Mouse (Mus musculus) layer of hippocampus, adult 9-10 months (tissue): Measurements from ENCODE around the gene Phip.

Source experiments
- DNase-seq: peaks from one replicate; pipeline ENCODE4 v3.0.0; 2022; ENCODE audit warnings: low spot score

Phip gene

DNA sequence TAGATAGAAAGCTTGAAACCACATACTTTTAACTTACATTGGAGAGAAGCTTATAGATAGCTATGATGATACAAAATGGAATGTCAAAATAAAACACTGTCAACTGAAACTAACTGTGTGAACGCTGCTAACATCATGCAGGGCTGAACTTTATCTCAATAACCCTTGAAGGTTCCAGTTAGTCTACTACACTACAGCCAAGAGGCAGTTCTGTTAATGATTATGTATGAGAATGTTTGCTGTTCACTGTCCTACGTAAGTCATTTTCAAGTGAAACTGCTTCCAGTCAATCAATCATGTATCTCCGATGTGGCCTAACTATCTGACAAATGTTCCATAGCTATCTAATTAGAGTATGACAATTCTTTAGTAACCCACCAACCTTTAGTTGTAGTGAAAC, 107.6 kb downstream of the Phip start:
- DNase-seq = no peak

- no peak for DNase-seq
These were observed 109.2 kb downstream of the Phip start for GRCm38 (mm10) chr9:82866121-82866520.

GRCm38 (mm10) chr9:82861775-82862430, 113.4 kb downstream of the Phip start:
- DNase-seq = no peak

DNA sequence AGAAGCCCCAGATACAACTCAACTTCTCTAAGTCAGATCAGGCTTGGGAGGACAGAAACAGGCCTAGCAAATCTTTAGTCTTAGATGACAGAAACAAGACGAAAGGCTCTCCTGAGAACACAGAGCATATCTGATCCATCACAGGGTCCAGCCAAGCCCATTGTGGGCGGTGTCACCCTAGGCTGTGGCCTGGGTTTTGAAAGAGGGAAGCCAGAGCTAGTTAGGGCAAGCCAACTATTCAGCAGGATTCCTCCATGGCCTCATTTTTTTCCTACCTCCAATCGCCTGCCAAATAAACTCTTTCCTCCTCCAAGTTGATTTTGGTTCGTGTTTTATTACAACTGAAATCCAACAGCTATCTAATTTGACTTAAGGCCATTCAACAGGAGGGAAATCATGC, 114.0 kb downstream of the Phip start:
- no peak for DNase-seq

DNA sequence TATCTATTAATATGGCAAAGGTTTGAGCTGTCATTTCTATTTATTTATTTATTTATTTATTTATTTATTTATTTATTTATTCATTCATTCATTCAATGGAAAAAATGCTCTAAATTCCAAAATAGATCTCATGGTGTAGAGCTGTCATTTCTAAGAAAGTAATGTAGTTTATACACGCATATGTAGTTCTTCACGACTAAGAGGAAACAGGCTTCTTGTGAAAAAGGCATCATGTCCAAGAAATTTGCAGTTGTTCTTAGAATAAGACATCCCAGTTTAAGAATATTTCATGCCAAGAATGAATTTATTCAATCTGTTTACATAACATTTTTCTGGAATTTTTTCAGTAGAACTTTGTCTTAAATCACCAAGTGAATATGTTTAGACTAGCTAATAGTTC, 114.5 kb downstream of the Phip start:
- no peak for DNase-seq

DNA sequence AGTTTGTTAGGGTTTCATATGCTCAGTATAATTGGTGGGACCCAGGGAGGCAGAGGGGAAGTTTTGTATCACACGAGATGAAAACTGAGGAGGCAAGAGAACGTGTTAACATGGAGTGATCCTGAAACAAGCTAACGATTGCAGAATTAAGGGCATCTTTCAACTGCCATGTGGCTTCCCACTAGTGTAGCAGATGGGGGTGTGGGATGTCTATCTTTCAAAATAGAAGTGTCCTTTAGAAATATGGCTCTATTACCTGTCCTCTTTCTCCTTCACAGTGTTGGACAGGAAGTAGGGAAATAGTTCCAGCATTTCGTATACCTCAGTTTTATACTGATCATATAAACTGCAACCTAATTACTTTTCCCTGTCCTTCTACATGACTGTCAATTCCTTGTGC, 119.1 kb downstream of the Phip start:
- DNase-seq = no peak

DNA sequence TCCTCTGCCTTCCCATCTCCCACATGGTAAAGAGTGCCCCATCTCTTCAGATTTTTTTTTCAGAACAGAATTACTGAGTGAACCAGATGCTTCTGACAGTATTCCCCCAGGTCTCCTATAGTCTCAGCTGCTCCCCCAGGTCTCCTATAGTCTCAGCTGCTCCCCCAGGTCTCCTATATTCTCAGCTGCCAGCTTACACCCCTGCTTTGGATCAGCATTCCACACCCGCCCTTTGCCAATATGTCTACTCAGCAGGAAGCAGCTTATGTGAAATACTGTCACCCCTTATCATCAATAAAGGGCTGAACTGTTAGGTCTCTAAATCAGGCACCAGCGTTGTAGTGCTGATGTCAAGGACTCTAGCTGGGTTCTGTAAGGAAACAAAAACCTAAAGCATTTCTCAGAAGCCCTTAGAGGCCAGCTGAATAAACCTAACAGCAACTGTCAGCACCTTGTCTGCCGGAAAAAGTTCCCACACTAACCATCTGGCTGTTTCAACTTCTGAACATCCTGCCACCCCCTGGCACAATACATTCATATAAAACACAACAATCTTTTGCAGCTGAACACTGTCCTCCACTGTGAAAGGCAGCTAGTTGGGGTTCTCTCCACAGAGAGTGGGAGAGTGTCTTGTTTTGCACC, 120.2 kb downstream of the Phip start:
- no peak for DNase-seq

- no peak for DNase-seq
These were observed 121.3 kb downstream of the Phip start for GRCm38 (mm10) chr9:82854040-82854439.

GRCm38 (mm10) chr9:82842671-82843070, 132.6 kb downstream of the Phip start:
- DNase-seq = no peak

DNA sequence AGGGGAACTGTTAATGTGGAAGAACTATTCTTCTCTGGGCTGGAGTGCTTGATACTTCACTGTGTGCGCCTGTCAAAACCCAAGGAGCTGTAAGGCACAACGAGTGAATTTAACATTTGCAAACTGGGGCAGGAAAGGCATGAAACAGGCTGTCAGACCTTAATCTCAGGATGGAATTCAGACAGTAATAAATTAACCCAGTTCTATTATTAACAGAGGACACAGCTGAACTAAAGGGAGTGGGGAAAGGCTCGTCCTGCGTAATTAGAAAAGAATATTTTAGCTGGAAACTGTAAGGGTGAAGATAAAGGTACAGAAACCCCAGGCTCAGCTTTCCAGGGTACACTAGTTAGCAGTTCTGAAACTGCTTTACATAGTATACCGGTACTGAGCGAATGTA, 139.4 kb downstream of the Phip start:
- DNase-seq = no peak

GRCm38 (mm10) chr9:82831891-82832290, 143.4 kb downstream of the Phip start:
- no peak for DNase-seq

GRCm38 (mm10) chr9:82829693-82830430, 145.5 kb downstream of the Phip start:
- peak; percentile 69 for DNase-seq

DNA sequence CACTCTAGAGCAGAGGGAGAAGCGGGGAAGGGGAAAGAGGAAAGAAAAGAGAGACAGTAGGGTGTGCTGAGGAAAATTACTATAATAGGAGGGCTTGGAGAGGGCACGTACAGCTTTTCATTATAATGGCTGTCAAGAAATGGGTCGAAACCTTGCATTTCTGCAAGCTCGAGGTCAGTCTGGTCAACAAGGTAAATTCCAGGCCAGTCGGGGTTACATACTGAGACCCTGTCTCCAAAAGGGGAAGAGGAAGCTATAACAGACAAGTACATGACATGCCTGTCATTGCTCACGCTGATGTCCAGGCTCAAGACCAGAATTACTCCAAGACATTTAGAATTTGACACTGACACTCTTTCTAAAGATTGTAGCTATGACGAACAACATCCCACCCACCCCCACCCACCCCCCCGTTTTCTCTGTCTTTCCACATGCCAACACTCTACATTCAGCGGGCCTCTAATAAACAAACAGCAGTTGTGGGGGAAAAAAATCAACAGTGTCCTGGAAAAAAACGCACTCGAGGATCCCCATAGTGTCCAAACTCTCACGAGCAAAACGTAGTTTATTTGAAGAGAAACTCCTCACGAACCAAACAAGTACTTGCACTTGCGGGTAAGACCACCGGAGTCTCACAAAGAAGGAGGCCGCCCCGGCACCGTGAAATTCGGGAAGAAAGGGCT, 146.2 kb downstream of the Phip start, which contains the start of gene Irak1bp1:
Gene Irak1bp1 (plus strand): TSS at position 534 of the 683 bp plus-strand sequence.
- peak; percentile 40 for DNase-seq

DNA sequence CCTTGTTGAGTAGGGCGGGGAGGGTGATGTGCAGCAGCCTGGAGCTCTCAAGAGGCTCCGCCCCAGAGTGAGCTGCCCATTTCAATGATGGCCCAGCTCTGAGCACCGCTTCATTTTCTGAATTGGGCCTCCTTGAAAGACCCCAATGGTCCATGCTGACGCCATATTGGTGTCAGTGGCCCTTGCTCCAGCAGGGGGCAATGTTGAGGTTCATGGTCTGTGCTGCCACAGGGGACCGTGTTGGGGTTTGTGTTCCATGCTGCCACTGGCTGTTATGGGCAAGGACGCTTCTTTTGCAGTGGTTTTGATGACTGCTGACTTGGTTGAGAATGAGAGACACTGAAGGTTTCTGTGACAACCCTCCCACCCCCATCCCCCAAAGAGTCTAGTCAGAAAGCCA, 148.9 kb downstream of the Phip start:
- no peak for DNase-seq
